Mouse (Mus musculus) forebrain, embryonic 16.5 days (tissue): ENCODE data around the gene Arrb1. TPM values are rescaled to one million over a fixed set of nuclear protein-coding genes. Genes with fewer than 3 reads are reported as not detected.

Source experiments
- ATAC-seq: fragments of 200-750 bp; cut with Nextera tagmentation; 2 replicates; pipeline ENCODE4 v1.8.0; 2017; ENCODE audit warnings: mild to moderate bottlenecking, moderate library complexity
- H3K27ac ChIP-seq: fragments of 300-500 bp; sonication (generic); 2 replicates; pipeline ENCODE4 v1.5.1; 2014; ENCODE audit warnings: low read length, control low read depth
- H3K27me3 ChIP-seq: fragments of 300-500 bp; sonication (generic); replicated peaks from 2 replicates; pipeline ENCODE4 v1.6.1; 2014; ENCODE audit warnings: low read length; ENCODE audit not compliant: control insufficient read depth, insufficient read depth
- H3K36me3 ChIP-seq: fragments of 300-500 bp; sonication (generic); 2 replicates; pipeline ENCODE4 v1.6.1; 2014; ENCODE audit not compliant: control insufficient read depth, insufficient read depth
- H3K4me1 ChIP-seq: fragments of 300-500 bp; sonication (generic); replicated peaks from 2 replicates; pipeline ENCODE4 v1.6.1; 2014; ENCODE audit warnings: low read length; ENCODE audit not compliant: control insufficient read depth, insufficient read depth
- H3K4me2 ChIP-seq: fragments of 300-500 bp; sonication (generic); 2 replicates; pipeline ENCODE4 v1.6.1; 2014; ENCODE audit warnings: mild to moderate bottlenecking, low read length, control low read depth
- H3K4me3 ChIP-seq: fragments of 300-500 bp; sonication (generic); replicated peaks from 2 replicates; pipeline ENCODE4 v1.5.1; 2014; ENCODE audit warnings: mild to moderate bottlenecking, low read length, control low read depth
- H3K9ac ChIP-seq: fragments of 300-500 bp; sonication (generic); replicated peaks from 2 replicates; pipeline ENCODE4 v1.6.1; 2014; ENCODE audit warnings: low read depth, low read length, control low read depth
- H3K9me3 ChIP-seq: fragments of 300-500 bp; sonication (generic); 2 replicates; pipeline ENCODE4 v1.6.1; 2016; ENCODE audit warnings: low read length; ENCODE audit not compliant: control insufficient read depth
- WGBS: fragments of 180-500 bp; shearing (Covaris S2); extraction: QIAGEN DNeasy Blood & Tissue Kit; methylation state at CpG from one replicate; pipeline ENCODE4 v1.1.7; 2014; 5-methylcytosine and 5-hydroxymethylcytosine counted together
- polyA plus RNA-seq: library from polyadenylated mRNA; unstranded; fragments of >200 nt; fragmentation: Nextera tagmentation; extraction: Ambion mirVana; gene quantifications from 2 replicates; pipeline ENCODE4 v1.2.1, GENCODE M21; 2015

Gene Arrb1
- polyA plus RNA-seq, 1 experiment from 2014 or later = 18.1 TPM

GRCm38 (mm10) chr7:99603875-99604662 is 68.8 kb downstream of the Arrb1 start:
- Histone ChIP-seq H3K4me2 (no peak overlapping the region), H3K27me3 (no peaks in the 10 kb centered on the region), H3K4me1 (no peaks in the 10 kb centered on the region), H3K36me3 (peaks cover 17% of the 10 kb centered on the region), H3K27ac (no peak overlapping the region), H3K4me3 (no peak overlapping the region), H3K9ac (no peak overlapping the region), H3K9me3 (no peaks in the 10 kb centered on the region)
- no peak for ATAC-seq
- 89% methylated on average over 8 of the region's 8 CpGs for WGBS

GRCm38 (mm10) chr7:99605058-99605457 is 69.8 kb downstream of the Arrb1 start:
- WGBS = 97% methylated on average over 2 of the region's 2 CpGs
- Histone ChIP-seq H3K4me2 (no peak overlapping the region), H3K9ac (no peak overlapping the region), H3K27ac (no peak overlapping the region), H3K9me3 (no peaks in the 10 kb centered on the region), H3K27me3 (no peaks in the 10 kb centered on the region), H3K4me1 (no peaks in the 10 kb centered on the region), H3K4me3 (no peak overlapping the region), H3K36me3 (peaks cover 17% of the 10 kb centered on the region)
- no peak for ATAC-seq

DNA sequence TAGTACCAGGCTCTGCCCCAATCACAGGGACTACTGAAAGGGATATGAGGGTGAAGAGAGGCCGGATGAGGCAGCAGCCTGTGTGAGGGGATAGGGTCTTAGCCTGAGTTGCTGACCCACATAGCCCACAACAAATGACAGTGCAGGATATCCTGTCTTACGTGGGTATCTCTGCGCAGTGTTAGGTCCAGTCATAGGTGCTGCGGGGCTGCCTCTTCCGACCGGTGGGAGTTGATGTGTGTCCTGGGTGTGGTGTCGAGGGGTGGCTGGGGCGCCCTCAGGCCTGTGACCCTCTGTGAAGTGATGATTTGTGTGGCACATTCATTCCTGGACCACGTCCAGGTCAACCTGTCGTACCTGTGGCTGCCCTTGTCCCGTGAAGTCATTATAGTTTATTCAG is 71.0 kb downstream of the Arrb1 start:
- no peak overlapping the region for H3K4me3 ChIP-seq
- H3K36me3 ChIP-seq = peaks cover 14% of the 10 kb centered on the region
- no peak for ATAC-seq
- H3K9me3 ChIP-seq = no peaks in the 10 kb centered on the region
- H3K27me3 ChIP-seq = no peaks in the 10 kb centered on the region
- no peak overlapping the region for H3K27ac ChIP-seq
- H3K4me1 ChIP-seq = no peaks in the 10 kb centered on the region
- WGBS = 89% methylated on average over 11 of the region's 11 CpGs
- H3K4me2 ChIP-seq = no peak overlapping the region
- no peak overlapping the region for H3K9ac ChIP-seq

DNA sequence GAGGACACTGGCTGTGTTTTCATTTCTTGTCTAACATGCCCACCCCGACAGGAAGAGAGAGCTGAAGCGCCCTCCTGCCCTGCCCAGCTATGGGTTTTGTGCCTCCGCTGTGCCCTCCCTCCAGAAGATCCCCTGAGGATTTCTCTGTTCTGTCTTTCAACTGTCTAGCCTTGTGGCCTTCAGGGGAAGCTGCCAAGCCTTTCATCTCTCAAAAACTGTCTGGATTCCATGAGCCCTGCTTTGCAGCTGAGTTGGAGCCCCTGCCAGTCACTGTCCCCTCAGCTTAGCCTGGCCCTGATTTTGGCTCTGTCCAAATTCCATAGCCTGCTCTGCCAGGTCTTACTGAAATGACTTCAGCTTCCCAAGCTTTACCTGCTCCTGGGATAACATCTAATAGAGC is 71.5 kb downstream of the Arrb1 start:
- WGBS = 53% methylated on average over 3 of the region's 3 CpGs
- Histone ChIP-seq H3K36me3 (peaks cover 11% of the 10 kb centered on the region), H3K4me2 (no peak overlapping the region), H3K27me3 (no peaks in the 10 kb centered on the region), H3K9me3 (no peaks in the 10 kb centered on the region), H3K27ac (no peak overlapping the region), H3K9ac (no peak overlapping the region), H3K4me3 (no peak overlapping the region), H3K4me1 (no peaks in the 10 kb centered on the region)
- no peak for ATAC-seq

DNA sequence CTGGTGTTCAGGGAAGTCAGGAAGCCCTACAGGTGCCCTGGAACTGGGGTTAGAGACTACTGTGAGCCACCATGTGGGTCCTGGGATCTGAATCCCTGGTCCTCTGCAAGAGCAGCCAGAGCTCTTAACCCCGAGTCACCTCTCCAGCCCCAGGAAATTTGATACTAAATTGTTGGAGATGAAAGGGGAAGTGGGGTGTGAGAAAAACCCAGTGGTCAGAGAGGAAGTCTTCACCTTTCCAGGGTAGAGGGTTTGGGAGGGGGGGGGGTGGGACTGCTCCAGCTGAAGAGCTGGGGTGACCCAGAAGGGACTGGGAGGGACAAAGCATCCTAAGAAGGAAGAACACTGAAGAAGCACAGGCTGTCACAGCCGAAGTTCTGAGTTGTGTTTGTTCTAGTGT is 72.4 kb downstream of the Arrb1 start:
- ATAC-seq = no peak

GRCm38 (mm10) chr7:99618264-99618663 is 83.0 kb downstream of the Arrb1 start:
- H3K9me3 ChIP-seq = no peaks in the 10 kb centered on the region
- ATAC-seq = no peak
- H3K9ac ChIP-seq = no peak overlapping the region
- WGBS = 57% methylated on average over 2 of the region's 2 CpGs
- H3K27me3 ChIP-seq = no peaks in the 10 kb centered on the region
- H3K4me3 ChIP-seq = no peak overlapping the region
- H3K36me3 ChIP-seq = no peaks in the 10 kb centered on the region
- no peaks in the 10 kb centered on the region for H3K4me1 ChIP-seq
- no peak overlapping the region for H3K27ac ChIP-seq
- no peak overlapping the region for H3K4me2 ChIP-seq

More for the DNA sequence above, 72.4 kb downstream of the Arrb1 start:
- Histone ChIP-seq H3K36me3 (peaks cover 7% of the 10 kb centered on the region; the same call in 1 of the 2 replicates), H3K27ac (no peak overlapping the region), H3K9me3 (no peaks in the 10 kb centered on the region), H3K4me1 (no peaks in the 10 kb centered on the region), H3K27me3 (no peaks in the 10 kb centered on the region), H3K4me2 (no peak overlapping the region), H3K9ac (no peak overlapping the region), H3K4me3 (no peak overlapping the region)
- WGBS = 69% methylated on average over 2 of the region's 2 CpGs

- no peaks in the 10 kb centered on the region; the same call in 1 of the 2 replicates for H3K27me3 ChIP-seq
- no peak overlapping the region for H3K27ac ChIP-seq
- H3K4me3 ChIP-seq = no peak overlapping the region
- no peaks in the 10 kb centered on the region for H3K36me3 ChIP-seq
- no peak for ATAC-seq
- no peak overlapping the region for H3K4me2 ChIP-seq
- no peaks in the 10 kb centered on the region for H3K4me1 ChIP-seq
- WGBS = 6% methylated on average over 3 of the region's 3 CpGs
- no peak overlapping the region for H3K9ac ChIP-seq
- no peaks in the 10 kb centered on the region for H3K9me3 ChIP-seq
Measured at GRCm38 (mm10) chr7:99618860-99619259, 83.6 kb downstream of the Arrb1 start.

DNA sequence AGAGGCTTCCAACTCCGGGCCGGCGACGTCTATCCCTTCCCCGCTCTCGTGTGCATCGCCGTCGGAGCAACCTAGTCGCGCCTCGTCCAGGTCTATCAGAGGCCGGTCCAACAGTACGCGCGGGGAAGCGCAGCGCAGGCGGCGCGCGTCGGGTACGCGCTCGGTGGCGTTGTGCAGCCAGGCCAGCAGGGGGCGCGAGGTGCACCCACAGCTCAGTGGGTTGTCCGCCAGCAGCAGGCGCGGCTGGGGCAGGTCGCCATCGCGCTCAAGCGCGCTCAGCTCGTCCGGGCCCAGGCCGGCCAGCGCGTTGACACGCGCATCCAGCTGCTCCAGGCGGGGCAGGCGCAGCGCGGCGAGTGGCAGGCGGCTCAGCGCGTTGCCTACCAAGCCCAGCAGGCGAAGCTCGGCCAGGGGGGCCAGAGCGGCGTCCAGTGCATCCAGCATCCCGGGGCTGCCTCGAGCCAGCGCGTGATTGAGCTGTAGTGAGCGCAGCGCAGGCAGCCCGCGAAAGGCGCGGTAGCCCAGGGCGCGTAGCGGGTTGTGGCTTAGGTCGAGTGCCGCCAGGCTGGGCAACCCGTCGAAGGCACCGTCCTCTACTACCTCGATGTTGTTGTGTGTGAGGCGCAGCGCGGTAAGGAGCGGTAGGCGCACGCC is 90.6 kb downstream of the Arrb1 start:
- under 1% methylated on average over 81 of the region's 81 CpGs for WGBS
- Histone ChIP-seq H3K27me3 (peaks cover 30% of the 10 kb centered on the region), H3K4me3 (peak overlapping the region; percentile 57)

GRCm38 (mm10) chr7:99626376-99627270 is 91.4 kb downstream of the Arrb1 start, which contains the start of gene Tpbgl:
Gene Tpbgl, minus strand, starts transcription at chr7:99627103.
- H3K27me3 ChIP-seq = peaks cover 30% of the 10 kb centered on the region
- peak within 1 kb of the TSS; percentile 57 for H3K4me3 ChIP-seq
- ATAC-seq = peak; percentile 21; the same call in 1 of the 2 replicates
- H3K36me3 ChIP-seq = no peaks in the 10 kb centered on the region
- WGBS = under 1% methylated on average over 65 of the region's 83 CpGs
- peaks cover 13% of the 10 kb centered on the region for H3K4me1 ChIP-seq
- H3K9ac ChIP-seq = peak within 1 kb of the TSS; percentile 67
- no peak within 1 kb of the TSS for H3K27ac ChIP-seq
- peak within 1 kb of the TSS; percentile 83 for H3K4me2 ChIP-seq
- no peaks in the 10 kb centered on the region for H3K9me3 ChIP-seq

More for the DNA sequence above, 90.6 kb downstream of the Arrb1 start:
- H3K9me3 ChIP-seq = no peaks in the 10 kb centered on the region
- ATAC-seq = peak; percentile 92
- peak overlapping the region; percentile 67 for H3K9ac ChIP-seq
- H3K36me3 ChIP-seq = no peaks in the 10 kb centered on the region
- peak overlapping the region; percentile 83 for H3K4me2 ChIP-seq
- no peak overlapping the region for H3K27ac ChIP-seq
- peaks cover 13% of the 10 kb centered on the region for H3K4me1 ChIP-seq
